Mouse (Mus musculus) ovary, postnatal 14 days (tissue): ENCODE data around the gene Cask.

Source experiments
- DNase-seq: peaks from one replicate; pipeline ENCODE4 v3.0.0; 2022; ENCODE audit warnings: low spot score

Cask gene

DNA sequence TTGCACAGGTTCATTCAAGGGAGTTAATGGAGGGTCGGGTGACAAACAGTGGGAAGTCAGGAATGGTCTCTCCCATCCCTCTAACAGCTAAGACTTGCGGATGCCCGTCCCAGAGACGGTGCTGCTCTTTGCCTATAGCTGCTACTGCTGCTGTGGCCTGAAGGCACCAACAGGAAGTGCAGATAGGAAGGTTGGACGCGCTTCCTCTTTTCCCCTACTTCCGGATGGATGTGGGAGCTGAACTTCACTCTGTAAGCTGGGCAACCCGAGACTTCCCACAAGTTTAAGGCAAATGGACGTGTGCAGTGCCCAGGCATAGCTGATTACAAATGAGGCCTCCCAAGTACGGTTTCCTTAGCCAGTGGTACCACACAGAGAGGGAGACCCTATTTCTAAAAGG lies 333.1 kb downstream of the Cask start:
- DNase-seq, result no peak

DNA sequence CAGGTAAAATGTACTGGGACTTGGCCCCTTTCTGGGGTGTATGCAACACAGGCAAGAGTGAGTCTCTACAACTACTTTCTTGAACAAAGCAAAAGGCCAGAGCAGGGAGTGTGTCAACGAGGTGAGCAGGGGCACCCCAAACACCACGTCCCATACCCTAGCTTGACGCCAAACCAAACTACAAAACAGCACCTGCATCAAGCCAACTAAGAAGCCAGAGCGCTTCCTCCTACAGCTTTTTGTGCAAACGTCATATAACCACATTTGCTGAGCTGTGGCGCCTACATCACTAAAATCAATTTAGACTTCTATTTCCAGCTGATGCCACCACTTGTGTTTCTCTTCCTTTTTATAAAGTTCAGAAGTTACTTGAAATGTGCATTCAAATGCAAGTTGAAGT lies 334.7 kb downstream of the Cask start:
- no peak for DNase-seq

DNA sequence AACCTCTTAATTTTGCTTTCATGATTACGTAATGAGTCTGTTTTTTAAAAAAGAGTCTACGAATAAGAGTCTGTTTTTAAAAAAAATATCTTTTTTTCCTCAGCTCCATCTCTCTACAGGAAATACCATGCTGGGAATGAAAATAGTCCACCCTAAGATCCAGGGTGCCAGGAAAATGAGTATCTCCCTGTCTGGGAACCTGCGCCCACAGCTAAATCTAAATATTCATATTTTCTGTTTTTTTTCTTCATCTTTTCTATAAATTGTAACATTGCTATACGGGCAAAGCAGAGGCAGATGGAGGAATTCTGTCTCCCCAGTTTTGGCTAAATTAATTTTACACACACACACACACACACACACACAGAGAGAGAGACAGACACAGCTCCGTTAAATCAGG lies 337.3 kb downstream of the Cask start:
- DNase-seq, result no peak

DNA sequence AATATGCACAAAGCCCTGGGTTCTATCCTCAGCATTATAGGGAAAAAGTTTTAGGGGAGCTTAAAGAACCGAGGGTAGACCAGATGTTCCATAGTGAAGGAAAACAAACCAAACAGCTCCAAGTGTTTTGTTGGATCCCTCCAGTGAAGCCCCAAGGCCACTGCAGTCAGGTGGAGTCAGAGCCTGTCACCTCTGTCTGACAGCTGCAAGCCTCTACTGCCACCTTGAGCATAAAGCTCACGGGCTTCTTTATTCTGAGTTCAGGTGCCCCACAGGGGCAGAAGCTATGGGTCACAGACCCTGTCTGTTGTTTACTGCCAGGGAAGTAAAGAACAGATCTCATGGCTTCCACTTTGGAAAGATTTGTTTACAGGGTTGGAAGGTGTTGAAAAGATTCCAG lies 338.0 kb downstream of the Cask start:
- DNase-seq, result no peak

DNA sequence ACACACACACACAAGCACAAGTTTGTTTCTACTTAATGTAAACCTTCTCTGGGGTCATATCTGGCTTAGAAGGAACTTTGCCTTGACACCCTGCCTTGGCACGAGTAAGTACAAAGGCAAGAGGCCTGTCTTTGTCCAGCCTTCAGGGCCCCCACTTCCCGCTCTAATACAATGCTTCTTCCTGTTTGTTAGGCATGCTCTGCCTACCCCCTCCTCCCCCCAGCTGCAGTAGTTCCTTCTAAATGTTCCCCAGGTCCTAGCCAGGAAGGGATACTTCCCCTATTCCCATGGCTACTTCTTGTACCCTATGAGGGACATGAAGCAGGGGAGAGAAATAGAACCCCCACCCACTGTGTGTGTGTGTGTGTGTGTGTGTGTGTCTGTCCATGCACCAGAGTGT lies 344.8 kb downstream of the Cask start:
- DNase-seq, result no peak

DNA sequence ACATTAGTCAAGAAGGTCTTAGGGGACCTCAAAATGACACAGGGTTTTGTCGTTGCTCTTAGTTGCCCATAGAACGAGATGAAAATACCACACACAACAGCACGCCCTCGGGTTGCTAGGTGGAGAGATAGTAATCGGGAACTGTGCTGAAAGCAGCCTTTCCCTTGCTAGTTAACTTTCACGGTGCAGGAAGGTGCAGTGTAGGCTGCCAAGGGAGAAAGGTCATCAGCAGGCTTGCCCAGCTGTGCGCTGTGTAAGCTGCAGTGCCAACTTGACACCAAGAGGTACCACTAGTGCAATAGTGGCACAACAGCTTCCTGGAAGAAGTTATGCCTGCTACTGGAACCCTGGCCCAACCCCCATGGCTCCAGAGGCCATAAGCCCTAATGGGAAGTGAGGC lies 346.8 kb downstream of the Cask start:
- DNase-seq, result no peak

DNA sequence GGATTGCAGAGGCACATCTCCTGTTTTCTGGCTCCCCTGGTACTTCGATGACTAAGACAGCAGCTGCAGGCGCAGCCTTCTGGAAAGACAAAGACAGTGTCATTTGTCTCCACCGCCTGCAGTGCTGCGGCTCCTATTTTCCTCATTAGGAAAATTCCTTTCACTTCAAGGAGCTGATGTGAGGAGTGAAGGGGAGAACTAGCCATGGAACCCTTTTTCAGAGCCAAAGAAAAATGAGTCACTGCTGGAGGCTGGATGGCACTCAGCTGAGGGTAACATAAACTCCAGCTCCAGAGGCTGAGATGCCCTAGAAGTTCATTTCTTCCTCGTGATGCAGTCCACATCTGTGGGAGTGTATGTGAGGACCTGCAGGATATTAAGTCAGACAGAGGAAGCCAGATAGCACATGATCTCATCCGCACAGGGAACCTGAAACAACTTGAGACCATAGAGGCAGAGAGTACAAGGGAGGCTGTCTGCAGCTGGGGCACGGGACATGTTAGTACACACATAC lies 348.2 kb downstream of the Cask start:
- no peak for DNase-seq

DNA sequence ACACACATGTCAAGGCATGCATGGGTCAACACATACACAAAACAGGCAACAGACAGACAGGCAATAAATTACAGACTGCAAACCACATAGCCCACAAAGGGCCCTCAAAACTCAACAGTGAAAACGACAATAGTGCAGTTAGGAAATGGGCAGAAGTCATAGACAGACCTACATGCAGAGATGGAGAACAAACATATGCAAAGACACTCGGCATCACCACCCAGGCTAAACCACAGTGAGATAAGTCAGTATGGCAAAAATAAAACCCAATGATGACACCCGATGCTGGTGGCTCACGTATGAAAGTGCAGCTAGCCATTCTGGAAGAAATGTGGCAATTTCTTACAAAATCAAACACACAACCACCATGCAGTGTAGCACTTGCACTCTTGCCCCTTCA lies 350.9 kb downstream of the Cask start:
- DNase-seq, result no peak

DNA sequence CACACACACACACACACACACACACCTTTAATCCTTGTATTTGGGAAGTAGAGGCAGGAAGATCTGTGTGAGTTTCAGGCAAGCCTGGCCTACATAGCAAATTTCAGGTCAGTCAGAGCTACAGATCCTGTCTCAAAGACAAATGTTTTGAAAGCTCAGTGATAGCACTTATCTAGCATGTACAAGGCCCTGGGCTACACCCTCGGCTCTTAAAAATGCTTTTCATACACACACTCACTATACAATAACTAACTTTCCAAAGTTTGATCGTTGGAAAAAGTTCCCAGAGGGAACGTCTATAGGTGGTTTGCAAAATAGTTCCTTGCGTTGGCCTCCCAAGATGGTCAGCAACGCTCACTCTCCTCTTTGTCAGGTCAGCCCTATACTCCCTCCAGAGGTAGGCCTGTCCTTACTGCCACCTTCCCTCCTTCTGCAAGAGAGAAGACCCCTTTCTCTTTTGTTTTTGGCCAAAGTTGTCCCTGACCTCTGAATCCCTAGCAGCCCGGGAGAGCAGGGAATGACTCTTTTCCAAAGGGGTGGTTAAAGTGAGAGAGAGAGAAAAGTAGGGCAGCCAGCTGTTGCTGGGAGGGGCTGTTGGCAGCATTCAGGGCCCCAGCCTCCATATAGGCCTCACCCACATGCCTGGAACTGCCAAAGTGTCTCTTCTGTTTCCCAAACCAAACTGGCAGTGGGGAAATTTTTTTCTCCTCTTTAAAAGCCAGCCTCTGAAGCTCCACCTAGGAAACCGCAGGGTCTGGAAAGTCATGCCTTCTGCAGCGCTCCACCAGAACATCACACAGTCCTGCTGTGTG lies 356.1 kb downstream of the Cask start:
- DNase-seq, result no peak

DNA sequence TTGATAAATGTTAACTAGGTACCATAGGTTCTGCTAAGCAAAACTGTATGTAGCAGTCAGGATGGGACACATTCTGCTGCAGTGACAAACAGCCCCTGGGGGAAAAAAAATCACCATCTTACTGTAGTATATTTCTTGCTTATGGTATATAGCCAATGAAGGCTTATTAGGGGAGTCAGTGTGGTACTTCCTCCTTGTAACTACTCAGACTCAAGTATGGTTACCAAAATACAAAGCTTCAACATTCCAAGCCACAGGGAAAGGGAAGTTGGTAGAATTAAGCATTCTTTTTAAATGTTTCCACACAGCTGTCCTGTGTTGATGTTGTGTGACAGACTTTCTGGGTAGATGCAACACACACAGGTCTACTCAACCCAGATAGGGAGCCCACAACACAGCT lies 358.2 kb downstream of the Cask start:
- DNase-seq, result no peak

DNA sequence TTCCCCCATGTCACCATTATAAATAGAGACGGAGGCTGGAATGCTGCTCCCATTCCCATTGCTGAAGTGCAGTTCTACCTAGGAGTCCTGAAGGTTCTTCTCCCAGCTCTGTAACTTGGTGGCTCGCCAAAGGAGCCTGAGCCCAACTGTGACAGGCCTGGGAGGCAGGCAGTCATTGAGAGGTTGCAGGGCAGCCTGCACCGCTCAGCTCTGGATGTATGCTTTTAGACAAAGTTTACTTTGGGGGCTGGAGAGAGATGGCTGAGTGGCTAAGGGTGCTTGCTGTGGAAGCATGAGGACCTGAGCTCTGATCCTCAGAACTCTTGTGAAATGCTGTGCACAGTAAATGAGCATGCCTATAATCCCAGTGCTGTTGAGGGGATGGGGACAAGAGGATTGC lies 360.2 kb downstream of the Cask start:
- DNase-seq, result no peak

DNA sequence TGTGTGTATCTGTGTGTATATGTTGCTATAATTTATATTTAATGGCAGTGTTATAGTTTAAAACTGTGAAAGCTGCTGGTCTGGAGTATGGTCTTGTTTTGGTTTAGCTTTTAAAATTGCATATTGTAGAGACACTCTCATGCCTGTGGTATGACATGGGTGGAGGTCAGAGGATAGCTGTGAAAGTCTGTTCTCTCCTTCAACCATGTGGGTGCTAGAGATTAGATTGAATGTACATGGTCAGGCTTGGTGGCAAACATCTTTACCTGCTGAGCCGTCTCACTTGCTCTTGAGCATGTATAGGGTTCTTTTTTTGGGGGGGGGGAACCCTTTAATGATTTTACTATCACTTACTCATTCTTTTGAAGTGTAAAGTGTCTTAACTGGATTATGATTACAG lies 361.4 kb downstream of the Cask start:
- no peak for DNase-seq

DNA sequence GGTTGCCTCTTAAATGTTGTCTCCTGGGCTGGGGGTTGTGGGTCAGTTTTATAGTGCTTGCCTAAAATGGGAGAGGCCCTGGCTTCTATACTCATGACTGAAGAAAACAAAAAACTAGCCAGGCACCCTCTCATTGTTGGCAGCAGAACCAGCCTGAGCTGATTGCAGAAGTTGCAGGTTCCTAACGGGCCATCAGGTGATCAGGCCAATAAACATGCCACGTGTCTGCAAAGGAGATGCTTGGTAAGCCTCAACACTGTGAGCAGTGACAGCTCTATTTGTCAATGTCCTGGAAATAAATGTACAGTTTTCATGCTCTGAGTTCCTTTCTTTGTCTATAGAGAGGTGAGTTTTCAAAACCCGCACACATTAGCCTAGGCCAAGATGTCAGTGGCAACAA lies 362.2 kb downstream of the Cask start:
- no peak for DNase-seq

DNA sequence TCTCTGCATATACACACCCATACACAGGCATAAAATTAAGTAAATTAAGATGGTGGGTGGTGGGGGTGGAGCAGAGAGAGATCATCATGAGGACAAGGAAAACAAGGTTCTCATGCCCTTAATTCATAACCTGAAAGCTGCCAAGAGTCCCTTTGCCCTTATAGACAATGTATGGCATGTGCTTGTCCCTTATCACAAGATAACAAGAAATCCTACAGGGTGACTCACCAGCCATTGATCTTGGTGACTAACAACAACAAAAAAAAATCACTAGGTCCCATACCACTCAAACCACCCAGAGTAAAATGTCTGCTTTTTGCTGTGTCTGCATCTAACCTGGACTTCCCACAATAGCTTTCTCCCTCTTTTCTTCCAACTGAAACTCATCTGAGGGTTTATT lies 366.7 kb downstream of the Cask start:
- no peak for DNase-seq

DNA sequence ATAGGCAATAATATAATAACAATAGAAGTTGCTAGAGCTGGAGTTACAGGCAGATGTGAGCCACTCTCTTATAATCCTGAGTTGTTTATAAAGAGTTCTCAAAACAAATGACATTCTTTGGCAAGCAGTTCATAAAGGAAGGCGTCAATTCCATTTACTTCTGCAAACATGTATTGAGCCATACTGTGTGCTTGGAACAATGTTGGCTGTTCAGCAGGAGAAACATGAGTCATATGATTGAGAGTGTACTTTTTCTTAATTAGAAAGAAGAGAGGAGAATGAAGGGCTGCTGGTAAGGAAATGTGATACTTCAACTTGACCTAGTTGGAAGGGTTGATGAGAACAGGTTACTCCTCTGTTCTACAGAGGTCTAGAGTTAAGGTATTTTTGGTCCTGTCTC lies 368.6 kb downstream of the Cask start:
- no peak for DNase-seq

DNA sequence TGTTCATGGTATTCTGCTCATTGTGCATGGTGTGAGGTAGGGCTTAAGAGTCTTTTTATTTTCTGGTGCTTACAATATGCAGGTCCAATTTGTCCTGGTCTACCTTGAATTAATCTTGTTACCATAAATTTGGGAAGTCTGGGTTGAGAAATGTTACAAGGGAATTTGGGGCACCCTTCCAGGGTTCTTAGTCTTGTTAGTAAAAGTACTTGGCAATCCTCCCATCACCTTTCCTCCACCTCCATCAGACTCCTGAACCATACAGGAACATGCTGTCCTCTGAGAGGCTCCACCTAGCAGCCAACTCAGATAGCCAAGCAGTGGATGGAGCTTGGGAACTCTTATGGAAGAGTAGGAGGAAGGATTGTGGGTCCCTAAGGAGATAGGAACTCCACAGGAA lies 371.6 kb downstream of the Cask start:
- DNase-seq, result no peak

DNA sequence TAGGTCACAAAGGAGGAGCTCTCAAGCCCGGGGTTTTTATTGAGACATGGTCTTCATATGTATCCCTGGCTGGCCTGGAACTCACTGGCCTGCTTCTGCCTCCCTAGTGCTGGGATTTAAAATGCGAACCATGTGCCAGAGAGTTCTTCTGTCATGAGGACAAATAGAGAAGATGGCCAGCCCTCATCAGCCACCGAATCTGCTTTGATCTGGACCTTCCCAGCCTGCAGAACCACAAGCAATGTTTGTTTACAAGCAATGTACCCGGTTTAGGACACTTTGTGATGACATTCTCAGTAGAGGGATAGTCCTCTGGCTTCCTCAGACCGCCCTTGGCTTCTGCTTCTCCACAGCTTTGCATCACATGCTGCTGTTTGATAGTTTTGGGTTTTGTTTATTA lies 372.9 kb downstream of the Cask start:
- no peak for DNase-seq

DNA sequence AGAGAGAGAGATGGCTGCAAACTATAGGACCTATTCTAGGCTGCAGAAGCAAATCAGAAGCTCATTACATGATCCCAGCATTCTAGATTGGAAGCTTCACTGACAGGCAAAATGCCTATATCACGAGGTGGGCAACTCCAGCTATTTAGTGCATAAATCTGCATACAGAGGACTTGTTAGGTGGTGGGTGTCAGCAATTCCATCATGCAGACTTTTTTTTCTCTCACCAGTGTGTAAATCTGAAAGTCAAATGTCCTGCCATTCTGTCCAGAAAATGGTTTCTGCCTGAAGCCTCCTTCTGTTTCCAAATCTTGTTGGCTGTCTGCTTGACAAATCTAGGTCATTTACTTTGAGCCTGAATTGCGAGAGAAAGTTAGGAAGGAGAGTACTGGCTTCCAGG lies 373.6 kb downstream of the Cask start:
- DNase-seq, result no peak

DNA sequence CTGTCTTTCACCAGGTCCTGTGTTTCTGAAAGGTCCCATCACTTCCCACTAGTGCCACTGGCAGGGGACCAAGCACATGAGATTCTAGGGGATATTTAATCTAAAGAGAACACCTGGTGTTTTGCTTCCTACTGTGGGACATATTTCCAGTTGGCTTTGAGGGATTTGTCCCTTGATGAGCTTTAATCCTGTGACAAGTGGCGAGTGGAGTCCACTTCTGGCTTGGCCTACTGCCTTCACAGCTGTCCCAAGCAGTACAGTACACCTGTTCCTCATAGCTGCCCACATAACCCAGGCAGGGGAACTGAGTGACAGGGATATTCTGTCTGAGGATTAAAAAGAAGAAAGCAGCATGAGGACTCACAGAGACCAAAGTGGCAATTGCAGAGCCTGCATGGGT lies 375.8 kb downstream of the Cask start:
- DNase-seq, result no peak

DNA sequence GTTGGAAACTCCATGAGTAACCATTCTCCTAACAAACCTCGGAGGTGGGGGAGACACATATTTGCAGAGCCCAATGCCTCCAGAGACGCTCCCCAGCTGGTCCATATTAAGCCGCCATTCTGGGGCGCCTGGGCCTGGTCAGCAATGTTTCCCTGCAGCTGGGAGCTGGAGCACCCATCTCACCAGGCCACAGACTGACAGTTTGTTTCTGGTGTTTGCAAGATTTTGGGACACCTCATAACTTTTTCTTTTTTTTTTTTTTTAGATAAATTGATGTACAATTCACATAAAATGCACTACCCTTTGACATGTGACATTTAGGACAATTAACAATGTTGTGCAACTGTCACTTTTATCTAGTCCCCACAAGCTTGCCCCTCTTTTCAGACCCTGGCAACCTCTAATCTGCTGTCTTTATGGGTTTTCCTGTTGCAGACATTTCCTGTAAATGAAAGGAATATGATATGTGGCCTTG lies 378.4 kb downstream of the Cask start:
- DNase-seq, result no peak

DNA sequence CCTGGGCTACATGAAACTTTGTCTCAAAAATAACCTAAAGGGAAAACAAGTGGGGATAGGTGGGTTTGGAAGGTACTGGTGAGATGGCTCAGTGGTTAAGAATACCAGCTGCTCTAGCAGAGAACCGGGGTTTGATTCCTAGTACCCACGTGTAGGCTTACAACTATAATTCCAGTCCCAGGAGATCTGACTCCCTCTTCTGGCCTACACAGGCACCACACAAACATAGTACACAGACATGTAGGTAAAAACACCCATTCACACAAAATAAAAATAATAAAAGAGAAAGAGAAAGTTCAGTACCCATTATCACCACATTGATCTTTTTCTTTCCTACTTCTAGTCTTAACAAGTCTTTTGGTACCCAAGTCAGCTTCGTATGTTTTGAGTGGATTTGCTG lies 379.2 kb downstream of the Cask start:
- no peak for DNase-seq

DNA sequence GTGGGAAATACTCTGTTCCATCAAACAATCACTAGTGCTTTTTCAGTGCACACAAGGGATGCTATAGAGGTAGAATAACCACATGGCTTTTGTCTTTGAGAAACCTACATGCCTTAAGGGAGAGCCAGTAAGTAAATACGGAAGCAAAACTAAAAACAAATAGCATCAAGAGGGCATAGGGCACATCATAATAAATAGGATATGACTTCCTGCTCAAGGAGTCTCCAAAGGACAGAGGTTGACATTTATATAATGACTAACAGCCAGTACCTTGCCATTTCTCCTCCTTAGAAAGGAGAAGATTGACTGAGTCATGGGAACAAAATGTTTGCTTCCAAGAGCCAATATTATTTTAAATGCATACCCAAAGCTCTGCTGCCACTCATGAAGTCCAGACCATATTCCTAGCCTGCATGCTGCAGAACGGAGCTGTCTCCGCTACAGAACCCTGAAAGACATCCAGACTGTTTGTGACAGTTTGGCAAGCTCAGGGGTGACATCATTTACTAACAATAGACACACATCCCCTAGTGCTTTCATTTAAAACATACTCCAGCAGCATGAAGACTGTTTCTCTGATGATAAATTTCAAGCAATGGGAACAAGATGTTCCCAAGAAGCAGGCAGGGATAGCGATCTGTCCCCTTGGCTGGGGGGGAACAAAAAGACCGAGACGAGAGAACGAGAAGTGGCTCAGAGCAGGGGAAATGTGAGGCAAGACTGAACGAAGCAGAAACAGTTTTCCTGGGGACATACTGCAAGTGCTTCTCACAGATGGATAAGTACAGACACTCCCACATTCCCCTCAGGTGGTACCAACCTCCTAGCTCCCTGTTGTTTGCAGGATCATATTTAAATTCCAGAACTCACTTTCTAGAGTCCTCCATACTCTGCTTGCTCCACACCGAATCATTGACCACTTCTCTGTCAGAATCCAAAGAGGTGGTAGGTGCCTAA lies 381.7 kb downstream of the Cask start:
- DNase-seq, result no peak

DNA sequence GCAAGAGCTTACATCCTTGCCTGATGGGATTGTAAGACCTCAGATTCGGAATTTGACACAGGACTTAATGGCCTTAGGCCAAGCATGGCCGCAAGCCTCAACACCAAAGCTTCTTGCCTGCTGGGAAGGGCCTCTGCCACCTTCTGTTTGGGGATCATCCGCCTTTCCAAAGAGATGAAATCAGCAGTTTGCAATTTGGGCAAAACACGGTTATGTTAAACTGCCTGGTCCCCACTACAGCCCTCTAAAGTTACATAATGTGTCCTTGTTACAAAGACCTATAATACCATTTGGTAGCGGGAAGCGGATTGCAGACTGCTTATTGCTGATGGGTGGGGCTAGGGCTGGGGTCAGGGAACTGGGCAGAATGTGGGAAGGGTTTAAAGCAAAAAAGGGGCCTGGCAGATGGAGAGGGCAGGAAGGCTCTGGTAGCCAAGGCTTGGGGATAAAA lies 384.0 kb downstream of the Cask start:
- no peak for DNase-seq
